Comparison of ENCODE assay signal across 12 mouse cellular contexts in the genomic region with DNA sequence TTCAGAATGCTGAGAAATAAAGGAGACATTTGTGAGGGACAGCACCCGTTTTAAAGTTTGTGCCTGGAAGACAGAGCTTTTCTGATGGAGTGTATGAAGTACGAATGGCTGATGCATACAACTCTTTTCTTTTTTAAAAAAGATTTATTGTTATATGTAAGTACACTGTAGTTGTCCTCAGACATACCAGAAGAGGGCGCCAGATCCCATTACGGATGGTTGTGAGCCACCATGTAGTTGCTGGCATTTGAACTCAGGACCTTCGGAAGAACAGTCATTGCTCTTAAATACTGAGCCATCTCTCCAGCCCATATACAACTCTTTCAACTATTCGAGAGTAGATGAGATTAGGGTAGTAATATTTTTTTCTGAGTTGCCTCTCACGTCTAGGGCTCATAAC. TPM values are rescaled to one million over a fixed set of nuclear protein-coding genes. Genes with fewer than 3 reads are reported as not detected.
DNase-seq lines count a peak whose midpoint lies in the region; ATAC-seq and TF ChIP-seq lines count a peak whose summit lies in the region.
"Had no signal": no experiment of that assay in that cellular context is flagged by ENCODE, and none has a peak within 500 bp of the region (broad histone marks: within the 10 kb centered on the region; RNA-seq: fewer than 3 reads in every experiment).

No protein-coding gene starts in this region.

- peak; percentile 40 for TF ChIP-seq CTCF in ES-Bruce4 (IDR thresholded peaks at IDR 0.05; ENCODE audit: low read depth, low read length)

- H3K9ac ChIP-seq in ES-Bruce4 (ENCODE audit: low read depth, poor library complexity, severe bottlenecking), result no peak overlapping the region
- H3K9ac ChIP-seq: intestine, embryonic 15.5 days had no signal

- TF ChIP-seq EP300 in ES-Bruce4 (IDR thresholded peaks at IDR 0.05; ENCODE audit: insufficient read depth, low read depth, low read length), result no peak

- H3K9me3 ChIP-seq in ES-Bruce4 (replicated peaks; ENCODE audit: control insufficient read depth, insufficient read depth, low read length, poor library complexity, severe bottlenecking), result no peaks in the 10 kb centered on the region
- H3K9me3 ChIP-seq: embryonic facial prominence, embryonic 10.5 days; intestine, embryonic 15.5 days had no signal

- DNase-seq in heart, postnatal 14 days, result peak; percentile 42 to 54
- no peak for DNase-seq in heart, adult 9 months (ENCODE audit: low spot score in 2 of 2)
- peak; percentile 29 for DNase-seq in 3T3-L1 (ENCODE audit: low read depth, low spot score)
- peak; percentile 57 for DNase-seq in lung, postnatal 14 days
- no peak for DNase-seq in ovary, postnatal 14 days (ENCODE audit: low spot score)
- DNase-seq in right cerebral cortex, adult 18-20 months, result no peak
- DNase-seq: gastrocnemius, postnatal 14 days had no signal

- no peak overlapping the region for H3K4me3 ChIP-seq in ES-Bruce4 (ENCODE audit: low read depth, low read length)
- H3K4me3 ChIP-seq: embryonic facial prominence, embryonic 10.5 days; intestine, embryonic 15.5 days; myocyte had no signal

- no peak for ATAC-seq in inflammation-experienced regulatory T-cells, adult 6 months
- ATAC-seq: intestine, embryonic 15.5 days had no signal

- no peaks in the 10 kb centered on the region for H3K27me3 ChIP-seq in ES-Bruce4 (ENCODE audit: control insufficient read depth, insufficient read depth, low read length, poor library complexity, severe bottlenecking)
- H3K27me3 ChIP-seq: intestine, embryonic 15.5 days had no signal

- H3K27ac ChIP-seq in ES-Bruce4 (ENCODE audit: insufficient read depth, low read length), result no peak overlapping the region
- H3K27ac ChIP-seq: embryonic facial prominence, embryonic 10.5 days; intestine, embryonic 15.5 days had no signal

- H3K36me3 ChIP-seq in ES-Bruce4 (ENCODE audit: control insufficient read depth, insufficient read depth, low read length, poor library complexity, severe bottlenecking), result no peaks in the 10 kb centered on the region
- H3K36me3 ChIP-seq: embryonic facial prominence, embryonic 10.5 days; intestine, embryonic 15.5 days had no signal

- no peak for TF ChIP-seq POLR2A in ES-Bruce4 (IDR thresholded peaks at IDR 0.05; ENCODE audit: insufficient read depth, low read length)

- intact Hi-C loops in heart, postnatal 14 days (cut with DNase I), result no loop called here

- peaks cover 2% of the 10 kb centered on the region for H3K4me1 ChIP-seq in ES-Bruce4 (ENCODE audit: control insufficient read depth, insufficient read depth, low read length)
- H3K4me1 ChIP-seq: intestine, embryonic 15.5 days had no signal

RNA-seq across cellular contexts. Expression of a gene that starts 8.1 kb away (rescaled TPM):
- total RNA-seq in heart, postnatal 14 days (2021), result 10 to 100 TPM; 11.6 to 14.9 TPM
- 34.6 and 37.0 TPM in 2 replicates for polyA plus RNA-seq in ES-Bruce4 (2011; ENCODE audit: insufficient read depth, insufficient read length, low read depth, missing spikeins)
- polyA plus RNA-seq in inflammation-experienced regulatory T-cells, adult 6 months (2017; shearing (Covaris generic)), result 10 to 100 TPM; 11.8 to 28.4 (median 26.5) TPM

Comparison
In these comparisons a context has a peak if more than half of its experiments do, and no peak if none do; other contexts are left out.
1. DNase-seq: peak in heart, postnatal 14 days (2 of 2), 3T3-L1 (single experiment) and lung, postnatal 14 days (single experiment); none in heart, adult 9 months (0 of 2), ovary, postnatal 14 days (single experiment) and right cerebral cortex, adult 18-20 months (single experiment).